Mouse (Mus musculus) layer of hippocampus, postnatal 25 days (tissue): ENCODE measurements around the gene Tac4. TPM values are rescaled to one million over a fixed set of nuclear protein-coding genes. Genes with fewer than 3 reads are reported as not detected.

Experiments used
- DNase-seq, 2 experiments: peaks; one replicate each; pipeline ENCODE4 v3.0.0; 2022; ENCODE audit warnings: mixed read lengths in 2 of 2, low spot score in 1 of 2; ENCODE audit errors: extremely low spot score in 1 of 2
- total RNA-seq, 2 experiments: library from RNA; stranded (reverse); gene quantifications; 2 replicates each; pipeline ENCODE4 v1.2.3; 2021

The Tac4 gene
- not detected for total RNA-seq

- no peak for DNase-seq
Measured at GRCm38 (mm10) chr11:95261178-95261751, at the start of gene Tac4. Gene Tac4, plus strand, starts transcription at chr11:95261529.

GRCm38 (mm10) chr11:95213607-95214006 is 47.7 kb upstream of the Tac4 start:
- no peak for DNase-seq

- DNase-seq = no peak
Measured at GRCm38 (mm10) chr11:95214305-95214704, 47.0 kb upstream of the Tac4 start.

- no peak for DNase-seq
Measured at GRCm38 (mm10) chr11:95216193-95216592, 45.1 kb upstream of the Tac4 start.

- DNase-seq = no peak
Measured at GRCm38 (mm10) chr11:95219111-95219510, 42.2 kb upstream of the Tac4 start.

GRCm38 (mm10) chr11:95223473-95223872 is 37.9 kb upstream of the Tac4 start:
- DNase-seq = no peak

- DNase-seq = no peak
Measured at GRCm38 (mm10) chr11:95224124-95224893, 37.0 kb upstream of the Tac4 start.

- DNase-seq = no peak
Measured at GRCm38 (mm10) chr11:95225448-95225847, 35.9 kb upstream of the Tac4 start.

GRCm38 (mm10) chr11:95227467-95227866 is 33.9 kb upstream of the Tac4 start:
- DNase-seq = no peak

GRCm38 (mm10) chr11:95231688-95232328 is 29.5 kb upstream of the Tac4 start:
- peak; percentile 80 to 92 for DNase-seq

GRCm38 (mm10) chr11:95232329-95232696 is 29.0 kb upstream of the Tac4 start:
- DNase-seq = no peak

GRCm38 (mm10) chr11:95238477-95238876 is 22.9 kb upstream of the Tac4 start:
- DNase-seq = no peak

GRCm38 (mm10) chr11:95242653-95243052 is 18.7 kb upstream of the Tac4 start:
- DNase-seq = no peak

- DNase-seq = no peak
Measured at GRCm38 (mm10) chr11:95245456-95245855, 15.9 kb upstream of the Tac4 start.

GRCm38 (mm10) chr11:95247065-95247464 is 14.3 kb upstream of the Tac4 start:
- no peak for DNase-seq

GRCm38 (mm10) chr11:95250110-95250509 is 11.2 kb upstream of the Tac4 start:
- no peak for DNase-seq

- DNase-seq = peak; percentile 71 to 85
Measured at GRCm38 (mm10) chr11:95251295-95251694, 10.0 kb upstream of the Tac4 start.

GRCm38 (mm10) chr11:95252104-95252503 is 9.2 kb upstream of the Tac4 start:
- DNase-seq = no peak

GRCm38 (mm10) chr11:95254165-95254564 is 7.2 kb upstream of the Tac4 start:
- no peak for DNase-seq

- no peak for DNase-seq
Measured at GRCm38 (mm10) chr11:95255747-95256146, 5.6 kb upstream of the Tac4 start.

- DNase-seq = no peak
Measured at GRCm38 (mm10) chr11:95257930-95258329, 3.4 kb upstream of the Tac4 start.

GRCm38 (mm10) chr11:95258490-95258889 is 2.8 kb upstream of the Tac4 start:
- peak; percentile 54 to 81 for DNase-seq
